Mouse (Mus musculus): ENCODE results near the gene Gm9936.
"Not testable (repeated sequence)": the region's sequence is repeated elsewhere in the genome, so short reads cannot be mapped to it uniquely, and the experiment has no call there.

GRCm38 (mm10) chr5:114844371-114844770, 14.1 kb downstream of the Gm9936 start:
- TF ChIP-seq CTCF, EP300 (IDR thresholded peaks at IDR 0.05; ENCODE audit: low read depth): not testable (repeated sequence)

Data from liver, postnatal 0 days (tissue).